Mouse (Mus musculus) spleen, adult 12 weeks (tissue): Measurements from ENCODE around the gene C1ql1.
A peak's percentile ranks its signal among the peaks of the same experiment; 100 is the strongest.
"Not testable (repeated sequence)": the region's sequence is repeated elsewhere in the genome, so short reads cannot be mapped to it uniquely, and the experiment has no call there.

Experiments used
- DNase-seq: peaks from one replicate; pipeline ENCODE4 v3.0.0; 2022; ENCODE audit warnings: low spot score

Gene C1ql1

GRCm38 (mm10) chr11:102946265-102946991 lies at the start of gene C1ql1:
TSS of gene C1ql1 (minus strand) at chr11:102946688.
- peak; percentile 56 for DNase-seq

- DNase-seq = no peak
Measured at GRCm38 (mm10) chr11:102994952-102995351, 48.5 kb upstream of the C1ql1 start.

DNA sequence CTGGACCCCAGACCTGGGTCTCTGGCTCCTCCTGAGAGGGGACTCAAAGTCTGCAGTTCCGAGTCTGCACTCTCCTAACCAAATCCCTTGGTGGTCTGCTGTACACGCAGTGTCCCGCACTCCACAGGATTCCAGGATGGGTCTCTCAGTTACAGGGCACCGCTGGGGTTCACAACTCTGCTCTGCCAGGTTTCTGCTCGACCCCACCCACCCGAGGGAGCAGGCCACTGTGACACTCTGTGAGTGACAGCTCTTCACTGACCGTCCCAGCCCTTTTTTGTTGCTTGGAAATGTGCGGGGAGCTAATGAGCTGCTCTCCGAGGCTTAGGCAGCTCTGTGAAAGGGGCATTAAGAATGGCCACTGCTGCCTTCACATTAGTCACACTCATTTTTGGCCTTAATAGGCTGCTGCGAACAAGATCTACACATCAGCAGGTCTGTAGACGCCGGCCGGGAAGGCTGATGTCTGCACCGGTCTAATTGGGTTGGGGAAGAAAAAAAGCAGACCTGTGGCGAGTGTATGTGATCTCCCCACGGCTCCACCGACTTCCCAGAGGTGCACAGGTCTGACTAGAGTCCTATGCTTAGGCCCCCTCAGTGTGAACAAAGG lies 47.0 kb upstream of the C1ql1 start:
- no peak for DNase-seq

- peak; percentile 47 for DNase-seq
Measured at GRCm38 (mm10) chr11:102992940-102993339, 46.5 kb upstream of the C1ql1 start.

DNA sequence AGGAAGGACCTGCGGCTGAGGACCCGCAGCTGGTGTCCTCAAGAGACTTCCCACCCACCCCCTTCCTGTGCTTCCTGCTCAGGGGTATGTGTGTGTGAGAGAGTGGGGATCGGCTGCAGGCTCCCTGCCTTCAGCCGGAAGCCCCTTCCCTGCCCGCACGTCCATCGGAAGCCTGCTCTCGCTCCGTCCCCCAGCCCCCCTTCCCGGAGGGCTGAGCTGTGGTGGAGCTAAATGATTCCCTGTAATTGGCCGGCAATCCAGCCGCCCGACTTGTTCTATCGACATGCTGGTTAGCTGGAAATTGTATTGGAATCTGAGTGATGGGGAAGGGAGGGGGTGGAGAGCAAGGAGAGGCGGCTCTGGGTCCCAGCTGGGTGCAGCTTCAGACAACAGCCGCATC lies 45.2 kb upstream of the C1ql1 start:
- DNase-seq = no peak

DNA sequence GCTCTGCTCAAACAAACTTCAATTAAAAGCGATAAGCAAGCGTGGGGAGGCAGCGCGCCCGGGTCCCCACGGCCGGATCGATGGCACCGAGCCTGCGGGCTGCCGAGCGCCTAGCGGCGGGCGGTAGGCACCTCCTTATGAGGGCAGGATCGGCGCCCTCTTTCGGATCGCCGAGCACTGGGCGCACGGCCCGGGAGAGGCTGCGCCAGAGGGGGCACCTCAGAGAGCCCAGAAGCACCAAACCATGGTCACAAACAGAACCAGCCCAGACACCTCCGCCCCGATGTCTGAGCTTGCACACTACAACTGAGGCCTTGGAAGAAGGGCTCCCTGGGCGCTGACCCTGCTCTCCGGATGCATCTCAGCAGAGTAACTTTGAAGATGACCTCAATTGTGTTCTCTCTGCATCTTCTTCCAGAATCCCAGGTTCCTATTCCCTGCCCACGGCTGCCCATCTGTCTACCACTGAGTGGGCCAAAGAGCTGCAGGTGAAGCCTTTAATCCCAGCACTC lies 43.7 kb upstream of the C1ql1 start:
- DNase-seq = no peak

- DNase-seq = no peak
Measured at GRCm38 (mm10) chr11:102989641-102990151, 43.2 kb upstream of the C1ql1 start.

DNA sequence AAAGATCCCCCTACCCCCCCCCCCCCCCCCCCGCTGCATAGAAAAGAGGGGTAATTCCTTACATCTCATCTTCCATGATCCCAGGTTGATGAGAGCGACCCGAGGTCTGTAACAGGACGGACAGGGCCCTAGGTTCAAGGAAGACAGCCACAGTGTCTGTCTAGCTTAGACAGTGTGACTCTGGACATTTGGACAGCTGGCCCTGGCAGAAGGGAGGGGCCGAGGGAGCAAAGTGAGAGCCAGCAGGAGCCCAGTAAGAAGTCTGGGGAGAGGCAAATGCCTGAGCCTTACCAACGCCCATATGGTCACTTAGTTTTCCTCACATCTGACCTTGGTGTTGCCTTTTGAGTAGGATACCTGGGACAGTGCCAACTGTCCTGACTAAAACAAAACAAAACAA lies 38.7 kb upstream of the C1ql1 start:
- no peak for DNase-seq

DNA sequence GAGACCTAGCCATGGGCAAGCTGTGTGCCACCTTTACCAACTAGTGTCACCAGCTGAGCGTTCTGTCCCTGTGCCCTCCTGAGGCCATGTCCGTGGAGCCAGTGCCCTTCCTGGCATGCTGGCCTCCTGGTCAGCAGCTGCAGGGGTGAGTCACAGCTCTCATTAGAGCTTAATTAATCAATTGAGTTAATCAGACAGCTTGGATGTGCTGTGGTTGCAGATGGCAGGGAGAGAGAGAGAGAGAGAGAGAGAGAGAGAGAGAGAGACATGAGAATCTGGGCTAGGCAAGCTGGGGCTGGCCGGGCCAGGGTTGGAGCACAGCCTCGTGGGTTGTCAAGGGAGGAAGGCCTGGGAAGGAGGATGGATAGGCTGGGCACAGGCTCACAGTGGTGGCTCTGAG lies 38.1 kb upstream of the C1ql1 start:
- DNase-seq = no peak

GRCm38 (mm10) chr11:102984086-102984485 lies 37.6 kb upstream of the C1ql1 start:
- DNase-seq = no peak

- DNase-seq = no peak
Measured at GRCm38 (mm10) chr11:102981151-102981890, 34.8 kb upstream of the C1ql1 start.

- DNase-seq = no peak
Measured at GRCm38 (mm10) chr11:102978052-102978666, 31.7 kb upstream of the C1ql1 start.

GRCm38 (mm10) chr11:102975966-102976365 lies 29.5 kb upstream of the C1ql1 start:
- not testable (repeated sequence) for DNase-seq

- DNase-seq = no peak
Measured at GRCm38 (mm10) chr11:102972326-102972725, 25.8 kb upstream of the C1ql1 start.

DNA sequence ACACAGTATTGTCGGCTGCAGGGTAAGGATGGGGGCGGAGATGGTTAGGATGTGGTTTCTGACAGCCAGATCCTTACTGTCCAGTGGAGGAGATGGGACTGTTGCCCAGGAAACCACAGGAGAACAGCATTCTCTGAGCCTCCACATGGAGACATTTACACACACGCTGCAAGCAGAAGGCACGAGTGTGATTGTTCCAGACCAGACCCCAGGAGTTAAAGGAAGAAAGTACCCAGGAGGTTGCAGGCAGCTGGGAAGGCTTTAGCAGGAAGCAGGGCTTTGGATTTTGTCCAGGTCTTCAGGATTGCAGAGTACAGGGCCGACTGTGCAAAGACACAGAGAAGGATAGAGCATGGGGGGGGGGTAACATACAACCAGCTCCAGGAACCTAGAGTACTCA lies 25.1 kb upstream of the C1ql1 start:
- no peak for DNase-seq

- no peak for DNase-seq
Measured at GRCm38 (mm10) chr11:102964547-102965091, 18.1 kb upstream of the C1ql1 start.

DNA sequence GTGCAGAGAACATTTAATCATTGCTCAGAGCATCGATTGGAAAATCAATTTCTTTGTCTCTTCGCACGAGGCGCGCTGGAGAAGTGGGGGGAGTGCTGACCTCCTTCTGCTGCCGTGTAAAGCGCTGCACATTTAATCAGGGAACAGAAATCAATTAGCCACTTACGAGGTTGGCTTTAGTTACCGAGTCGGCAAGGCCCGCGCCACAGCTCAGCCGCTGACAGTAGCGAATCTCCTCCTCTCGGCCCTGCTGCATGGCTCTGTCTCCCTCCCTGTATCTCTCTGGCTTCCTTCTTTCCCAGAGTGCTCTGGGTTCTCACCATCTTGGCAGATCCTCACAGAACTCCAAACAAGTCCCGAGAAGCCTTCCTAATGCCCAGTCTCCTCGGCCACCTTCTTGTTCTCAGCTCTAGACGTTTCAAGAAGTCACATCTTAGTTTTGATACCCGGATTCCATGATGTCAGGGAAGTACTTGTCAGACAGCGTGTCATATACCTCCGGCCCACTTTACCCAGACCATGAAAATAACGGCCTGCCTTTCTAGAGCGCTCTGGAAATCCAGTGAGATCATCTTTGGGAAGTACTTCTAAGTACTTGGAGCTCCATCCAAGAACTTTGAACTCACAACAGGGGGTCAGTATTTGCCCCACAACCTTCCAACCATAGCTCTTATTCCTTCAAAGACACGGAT lies 17.5 kb upstream of the C1ql1 start:
- DNase-seq = no peak

DNA sequence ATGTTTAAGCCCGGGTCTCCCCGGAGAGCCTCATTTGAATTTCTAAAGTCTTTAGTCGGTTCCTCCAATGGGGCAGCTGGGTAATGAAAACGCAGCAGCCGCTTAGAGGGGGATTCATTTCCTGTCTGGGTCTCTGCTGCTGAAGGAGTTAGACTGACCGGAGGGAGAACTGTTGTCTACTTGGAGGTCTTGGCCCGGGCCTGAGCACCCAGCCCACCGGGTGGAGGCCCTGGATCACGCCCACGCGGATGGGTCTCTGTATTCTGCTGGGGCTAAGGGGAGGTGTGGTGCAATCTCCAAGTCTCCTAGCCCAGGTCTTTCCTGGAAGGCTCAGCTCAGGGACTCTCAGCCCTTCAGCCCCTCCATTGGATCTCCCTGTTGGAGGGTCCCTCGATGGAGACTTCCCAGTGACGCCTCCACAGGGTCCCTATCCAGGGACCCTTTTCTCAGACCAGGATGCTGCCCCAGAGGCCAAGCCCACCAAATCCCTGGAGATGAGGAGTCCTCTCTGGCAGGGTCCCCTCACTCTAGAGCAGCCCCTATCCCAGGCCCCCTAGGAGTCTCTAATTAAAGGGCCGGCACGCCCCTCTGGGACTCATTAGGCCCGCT lies 16.9 kb upstream of the C1ql1 start:
- DNase-seq = no peak

- DNase-seq = no peak
Measured at GRCm38 (mm10) chr11:102962861-102963245, 16.4 kb upstream of the C1ql1 start.

DNA sequence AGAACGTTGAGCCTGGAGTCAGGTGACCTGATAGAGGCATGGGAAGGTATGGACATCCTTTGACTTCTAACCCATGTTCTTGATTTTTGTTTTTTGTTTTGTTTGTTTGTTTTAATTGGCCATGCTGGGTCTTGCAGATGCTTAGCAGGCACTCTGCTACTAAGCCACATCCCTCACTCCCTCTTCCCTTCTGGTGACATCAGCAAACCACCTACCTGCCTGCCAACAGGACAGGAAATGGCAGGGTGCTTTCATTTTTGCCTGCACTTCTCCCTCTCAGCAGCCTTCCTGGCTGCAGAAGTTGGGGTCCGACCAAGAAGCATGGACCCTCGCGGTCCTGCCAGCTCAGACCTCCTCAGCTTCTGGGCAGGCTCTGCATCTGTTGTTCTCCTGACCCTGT lies 14.6 kb upstream of the C1ql1 start:
- no peak for DNase-seq

- DNase-seq = no peak
Measured at GRCm38 (mm10) chr11:102958870-102959269, 12.4 kb upstream of the C1ql1 start.
